Mouse (Mus musculus) kidney, postnatal 0 days (tissue): ENCODE data around the gene Agtrap. TPM values are rescaled to one million over a fixed set of nuclear protein-coding genes. Genes with fewer than 3 reads are reported as not detected.

ENCODE experiments used
- ATAC-seq: fragments of 200-750 bp; cut with Nextera tagmentation; replicated peaks from 2 replicates; pipeline ENCODE4 v1.8.0; 2017; ENCODE audit warnings: low read depth, moderate number of reproducible peaks, moderate TSS enrichment, moderate library complexity; ENCODE audit not compliant: low FRiP score
- DNase-seq: peaks from one replicate; pipeline ENCODE4 v3.0.0-alpha.2; 2016; ENCODE audit warnings: low spot score
- H3K27ac ChIP-seq: fragments of 300-500 bp; sonication (generic); 2 replicates; pipeline ENCODE4 v1.5.1; 2014; ENCODE audit warnings: mild to moderate bottlenecking
- H3K27me3 ChIP-seq: fragments of 300-500 bp; sonication (generic); 2 replicates; pipeline ENCODE4 v1.6.1; 2014; ENCODE audit warnings: low read length, mixed read lengths; ENCODE audit not compliant: insufficient read depth
- H3K36me3 ChIP-seq: fragments of 300-500 bp; sonication (generic); 2 replicates; pipeline ENCODE4 v1.6.1; 2014; ENCODE audit warnings: low read length, mixed read lengths; ENCODE audit not compliant: insufficient read depth
- H3K4me1 ChIP-seq: fragments of 300-500 bp; sonication (generic); replicated peaks from 2 replicates; pipeline ENCODE4 v1.6.1; 2014; ENCODE audit warnings: antibody characterized with exemption, low read length, mixed read lengths; ENCODE audit not compliant: insufficient read depth
- H3K4me2 ChIP-seq: fragments of 300-500 bp; sonication (generic); 2 replicates; pipeline ENCODE4 v1.6.1; 2014; ENCODE audit warnings: mild to moderate bottlenecking, low read length, moderate library complexity, mixed read lengths
- H3K4me3 ChIP-seq: fragments of 300-500 bp; sonication (generic); replicated peaks from 2 replicates; pipeline ENCODE4 v1.5.1; 2014; ENCODE audit warnings: low read depth, low read length
- H3K9ac ChIP-seq: fragments of 300-500 bp; sonication (generic); 2 replicates; pipeline ENCODE4 v1.6.1; 2014; ENCODE audit warnings: low read depth, low read length
- H3K9me3 ChIP-seq: fragments of 300-500 bp; sonication (generic); replicated peaks from 2 replicates; pipeline ENCODE4 v1.6.1; 2016; ENCODE audit warnings: low read length, inconsistent platforms, mixed read lengths
- CTCF ChIP-seq: IDR thresholded peaks from 2 replicates; pipeline ENCODE4 v1.5.1; 2016; ENCODE audit warnings: antibody characterized with exemption, low read depth, mild to moderate bottlenecking, moderate library complexity
- WGBS: fragments of 180-500 bp; shearing (Covaris S2); extraction: QIAGEN DNeasy Blood & Tissue Kit; methylation state at CpG from one replicate; pipeline ENCODE4 v1.1.7; 2014; 5-methylcytosine and 5-hydroxymethylcytosine counted together
- polyA plus RNA-seq: library from polyadenylated mRNA; unstranded; fragments of >200 nt; fragmentation: Nextera tagmentation; extraction: Ambion mirVana; gene quantifications from 2 replicates; pipeline ENCODE4 v1.2.1, GENCODE M21; 2015

Gene Agtrap
- polyA plus RNA-seq, result 38.4 and 38.9 TPM in 2 replicates

DNA sequence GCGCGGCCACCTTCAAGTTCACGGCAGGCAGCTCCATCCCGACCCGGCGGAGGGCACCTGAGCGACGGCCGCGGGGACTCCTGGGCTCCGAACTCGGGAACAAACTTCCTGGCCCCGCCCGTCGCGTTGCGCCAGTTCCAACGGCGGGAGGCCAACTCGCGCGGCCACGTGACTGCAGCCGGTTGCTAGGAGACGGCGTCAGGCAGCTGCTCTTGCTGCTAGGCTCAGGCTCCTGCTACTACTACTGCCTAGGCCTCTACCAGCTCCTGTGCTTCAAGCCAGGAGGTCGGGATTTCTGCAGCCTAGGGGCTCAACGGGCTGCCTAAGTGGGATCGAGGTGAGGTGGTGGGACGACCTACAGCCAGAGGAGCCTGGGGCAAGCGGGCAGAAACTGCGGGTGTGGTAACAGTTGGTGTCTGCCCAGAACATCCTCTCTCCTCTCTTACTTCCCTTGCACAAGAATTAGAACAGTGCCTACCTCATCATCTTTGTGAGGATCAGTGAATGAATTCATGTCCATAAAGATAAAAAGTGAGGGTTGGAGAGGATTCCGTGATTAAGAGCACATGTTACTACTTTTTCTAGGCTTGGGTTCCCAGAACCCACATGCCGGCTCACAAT is at the start of gene Agtrap:
Gene Agtrap (minus strand): TSS at position 125 of the 621 bp plus-strand sequence.
- peaks cover 21% of the 10 kb centered on the region for H3K4me1 ChIP-seq
- peak within 1 kb of the TSS; percentile 80 for H3K27ac ChIP-seq
- H3K9me3 ChIP-seq, result no peaks in the 10 kb centered on the region
- H3K4me2 ChIP-seq, result peak within 1 kb of the TSS; percentile 77
- DNase-seq (peak; percentile 97), ATAC-seq (peak; percentile 90)
- no peak for TF ChIP-seq CTCF
- WGBS, result 7% methylated on average over 34 of the region's 34 CpGs
- H3K36me3 ChIP-seq, result no peaks in the 10 kb centered on the region
- peak within 1 kb of the TSS; percentile 80 for H3K4me3 ChIP-seq
- peak within 1 kb of the TSS; percentile 85 for H3K9ac ChIP-seq
- H3K27me3 ChIP-seq, result no peaks in the 10 kb centered on the region

DNA sequence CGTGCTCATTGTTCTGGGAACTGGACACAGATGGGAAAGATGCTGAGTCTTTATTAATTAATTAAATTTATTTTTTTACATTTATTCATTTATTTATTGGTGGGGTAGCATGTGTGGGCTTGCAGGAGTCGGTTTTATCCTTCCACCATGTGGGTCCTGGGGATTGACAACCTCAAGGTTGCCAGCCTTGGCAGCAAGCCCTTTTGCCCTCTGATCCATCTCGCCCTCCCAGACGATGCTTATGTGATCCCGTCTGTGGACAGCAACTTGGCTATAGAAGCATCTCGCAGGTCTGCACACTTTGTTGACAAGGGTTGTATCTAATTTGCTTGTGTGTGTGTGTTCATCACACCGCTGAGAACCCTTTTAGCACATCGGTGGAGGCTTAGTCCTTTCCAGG is 49.7 kb upstream of the Agtrap start:
- no peak for ATAC-seq
- H3K4me3 ChIP-seq, result no peak overlapping the region
- no peak overlapping the region for H3K27ac ChIP-seq
- H3K27me3 ChIP-seq, result no peaks in the 10 kb centered on the region
- H3K9ac ChIP-seq, result no peak overlapping the region
- no peak for DNase-seq
- 76% methylated on average over 8 of the region's 8 CpGs for WGBS
- no peaks in the 10 kb centered on the region for H3K4me1 ChIP-seq
- no peak overlapping the region for H3K4me2 ChIP-seq
- H3K9me3 ChIP-seq, result no peaks in the 10 kb centered on the region
- no peaks in the 10 kb centered on the region for H3K36me3 ChIP-seq
- TF ChIP-seq CTCF, result no peak

DNA sequence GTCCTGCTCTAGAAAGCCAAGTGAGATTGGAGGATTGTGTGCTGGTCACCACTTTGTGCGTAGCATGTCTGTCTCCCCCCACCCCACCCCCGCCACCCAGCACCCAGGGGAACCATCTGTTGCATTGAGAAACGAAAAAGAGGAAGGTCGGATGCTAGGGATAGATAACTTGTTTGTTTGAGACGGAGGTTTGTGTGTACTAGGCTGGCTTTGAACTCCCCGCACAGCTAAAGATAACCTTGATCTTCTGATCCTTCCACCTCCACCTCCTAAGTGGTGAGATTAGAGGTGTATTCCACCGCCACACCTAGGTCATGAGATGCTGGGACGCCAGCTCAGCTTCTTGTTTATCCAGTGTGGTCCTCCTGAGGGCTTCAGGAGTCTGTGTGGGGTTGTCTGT is 47.2 kb upstream of the Agtrap start:
- ATAC-seq (no peak), DNase-seq (no peak)
- H3K36me3 ChIP-seq, result no peaks in the 10 kb centered on the region
- H3K9ac ChIP-seq, result no peak overlapping the region
- H3K27me3 ChIP-seq, result peaks cover 7% of the 10 kb centered on the region
- TF ChIP-seq CTCF, result no peak
- no peak overlapping the region for H3K4me3 ChIP-seq
- no peak overlapping the region for H3K27ac ChIP-seq
- no peaks in the 10 kb centered on the region for H3K9me3 ChIP-seq
- 0 out of 2 replicates have a peak, but pooled peaks cover 9% of the 10 kb centered on the region for H3K4me1 ChIP-seq
- H3K4me2 ChIP-seq, result no peak overlapping the region
- 88% methylated on average over 8 of the region's 8 CpGs for WGBS

DNA sequence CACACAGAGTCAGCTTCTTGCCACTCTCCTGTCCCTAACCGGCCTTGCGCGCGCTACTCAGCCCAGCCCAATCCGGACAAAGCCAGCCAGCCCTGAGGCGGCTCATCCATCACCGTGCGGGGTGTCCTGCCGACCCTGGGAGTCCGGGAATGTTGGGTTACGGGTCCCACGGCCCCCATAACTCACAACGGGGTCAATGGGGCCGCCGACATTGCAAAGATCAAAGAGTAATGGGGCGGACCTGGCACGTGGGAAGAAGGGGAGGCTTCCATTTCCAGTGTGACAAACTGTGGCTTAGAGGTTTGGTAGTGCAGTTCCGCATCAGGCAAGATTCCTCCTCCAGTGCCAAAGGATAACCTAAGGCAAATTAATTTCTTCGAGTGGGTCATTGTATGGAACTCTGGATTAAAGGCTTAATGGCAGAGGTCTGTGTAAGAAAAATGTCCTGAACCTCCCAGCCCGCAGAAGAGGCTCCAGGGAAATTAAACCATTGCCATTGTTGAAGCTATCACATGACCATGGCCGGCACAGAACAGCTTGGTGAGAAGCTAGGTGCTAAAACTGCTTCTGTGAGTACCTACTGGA is 43.8 kb upstream of the Agtrap start:
- TF ChIP-seq CTCF, result no peak
- H3K9ac ChIP-seq, result 0 out of 2 replicates have a peak overlapping the region, but pooled peaks have one; percentile 69
- no peaks in the 10 kb centered on the region for H3K36me3 ChIP-seq
- peak; percentile 37 for DNase-seq
- H3K4me1 ChIP-seq, result 0 out of 2 replicates have a peak, but pooled peaks cover 9% of the 10 kb centered on the region
- WGBS, result 1% methylated on average over 21 of the region's 21 CpGs
- ATAC-seq, result peak; percentile 60
- H3K27me3 ChIP-seq, result peaks cover 20% of the 10 kb centered on the region
- no peaks in the 10 kb centered on the region for H3K9me3 ChIP-seq
- peak overlapping the region; percentile 60; the same call in 1 of the 2 replicates for H3K4me3 ChIP-seq
- peak overlapping the region; percentile 99 for H3K4me2 ChIP-seq
- no peak overlapping the region for H3K27ac ChIP-seq

DNA sequence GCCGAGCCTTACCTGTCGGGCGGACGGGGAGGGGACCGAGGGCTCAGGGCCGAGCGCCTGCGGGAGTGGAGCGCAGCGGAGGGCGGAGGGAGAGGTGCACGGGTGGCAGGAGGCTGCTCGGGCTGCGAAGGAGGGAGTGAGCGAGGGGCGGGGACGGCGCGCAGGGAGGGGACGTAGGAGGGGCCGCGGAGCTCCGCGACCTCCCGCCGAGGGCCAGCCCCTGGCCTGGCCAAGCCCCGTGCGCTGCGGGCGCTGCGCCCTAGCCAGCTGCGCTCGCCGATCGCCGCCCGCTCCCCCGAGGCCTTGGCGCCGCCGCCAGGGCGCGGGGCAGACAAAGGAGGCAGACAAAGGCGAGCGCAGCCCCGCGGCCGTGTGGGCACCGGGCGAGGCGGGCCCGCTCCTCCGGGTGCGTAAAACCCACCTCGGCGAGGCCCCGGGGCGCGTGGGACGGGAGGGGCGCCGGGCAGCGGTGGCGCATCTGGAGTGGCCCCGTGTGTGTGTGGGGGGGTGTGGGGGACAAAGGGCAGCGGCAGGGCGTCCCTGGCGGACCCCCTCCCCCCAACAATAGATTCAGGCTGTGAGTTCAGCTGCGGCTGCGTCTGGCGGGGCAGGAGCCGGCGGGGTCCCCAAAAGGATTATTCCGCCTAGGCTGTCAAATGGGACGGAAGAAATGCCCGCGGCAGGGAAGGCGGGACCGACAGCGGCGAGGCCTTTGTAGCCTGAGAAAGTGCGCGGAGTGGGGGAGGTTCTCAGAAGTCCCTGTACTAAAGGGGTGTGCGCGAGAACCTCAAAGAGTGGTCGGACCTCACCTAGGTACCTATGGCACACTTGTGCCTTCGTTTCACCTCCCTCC is 43.0 kb upstream of the Agtrap start, which contains the start of gene Draxin:
Gene Draxin (minus strand): TSS at position 138 of the 853 bp plus-strand sequence.
- H3K9ac ChIP-seq, result peak within 1 kb of the TSS; percentile 69
- H3K4me1 ChIP-seq, result 0 out of 2 replicates have a peak, but pooled peaks cover 9% of the 10 kb centered on the region
- no peaks in the 10 kb centered on the region for H3K9me3 ChIP-seq
- DNase-seq (peak; percentile 79), ATAC-seq (peak; percentile 89)
- WGBS, result under 1% methylated on average over 81 of the region's 87 CpGs
- peaks cover 20% of the 10 kb centered on the region for H3K27me3 ChIP-seq
- no peak for TF ChIP-seq CTCF
- H3K27ac ChIP-seq, result 0 out of 2 replicates have a peak within 1 kb of the TSS, but pooled peaks have one; percentile 19
- H3K36me3 ChIP-seq, result no peaks in the 10 kb centered on the region
- H3K4me2 ChIP-seq, result peak within 1 kb of the TSS; percentile 99
- H3K4me3 ChIP-seq, result peak within 1 kb of the TSS; percentile 60

DNA sequence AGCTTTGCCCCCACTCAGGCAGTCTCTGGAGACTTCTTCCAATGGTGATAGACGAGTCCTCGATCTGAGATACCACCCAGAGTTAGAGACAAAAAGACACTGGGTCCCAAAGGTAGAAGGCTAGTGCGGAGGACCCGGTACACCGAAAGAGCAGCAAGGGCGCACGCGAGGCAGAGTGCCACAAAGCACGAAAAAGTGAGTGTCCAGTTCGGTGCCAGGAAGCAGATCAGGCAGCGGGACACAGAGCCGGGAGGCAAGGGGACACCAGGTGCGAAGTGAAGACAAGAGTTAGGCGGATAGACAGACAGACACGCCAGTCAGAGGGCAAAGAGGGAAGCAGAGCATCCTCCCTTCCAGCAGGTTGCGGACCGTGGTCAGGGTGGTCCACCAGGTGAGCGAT is 42.3 kb upstream of the Agtrap start, which contains the start of gene Mad2l2:
Gene Mad2l2 (plus strand): TSS at position 252 of the 400 bp plus-strand sequence.
- peaks cover 20% of the 10 kb centered on the region for H3K27me3 ChIP-seq
- H3K4me3 ChIP-seq, result peak within 1 kb of the TSS; percentile 60
- 1% methylated on average over 17 of the region's 18 CpGs for WGBS
- 0 out of 2 replicates have a peak within 1 kb of the TSS, but pooled peaks have one; percentile 19 for H3K27ac ChIP-seq
- H3K9ac ChIP-seq, result peak within 1 kb of the TSS; percentile 69
- DNase-seq (no peak), ATAC-seq (no peak; the same call in 1 of the 2 replicates)
- H3K9me3 ChIP-seq, result no peaks in the 10 kb centered on the region
- peak within 1 kb of the TSS; percentile 99 for H3K4me2 ChIP-seq
- no peaks in the 10 kb centered on the region for H3K36me3 ChIP-seq
- H3K4me1 ChIP-seq, result 0 out of 2 replicates have a peak, but pooled peaks cover 9% of the 10 kb centered on the region
- TF ChIP-seq CTCF, result no peak
